Mouse (Mus musculus) lung, postnatal 0 days (tissue): ENCODE data around the gene Memo1. TPM values are rescaled to one million over a fixed set of nuclear protein-coding genes. Genes with fewer than 3 reads are reported as not detected.
A peak's percentile ranks its signal among the peaks of the same experiment; 100 is the strongest.

ENCODE experiments used
- ATAC-seq: fragments of 200-750 bp; cut with Nextera tagmentation; 2 replicates; pipeline ENCODE4 v1.8.0; 2017; ENCODE audit warnings: moderate library complexity
- DNase-seq: peaks from one replicate; pipeline ENCODE4 v3.0.0-alpha.2; 2016; ENCODE audit warnings: low spot score
- H3K27ac ChIP-seq: fragments of 300-500 bp; sonication (generic); 2 replicates; pipeline ENCODE4 v1.5.1; 2014; ENCODE audit warnings: antibody characterized with exemption, mild to moderate bottlenecking, low read length, mixed read lengths
- H3K27me3 ChIP-seq: fragments of 300-500 bp; sonication (generic); replicated peaks from 2 replicates; pipeline ENCODE4 v1.6.1; 2014; ENCODE audit warnings: low read length, mixed read lengths; ENCODE audit not compliant: insufficient read depth
- H3K36me3 ChIP-seq: fragments of 300-500 bp; sonication (generic); 2 replicates; pipeline ENCODE4 v1.6.1; 2014; ENCODE audit warnings: low read length, mixed read lengths; ENCODE audit not compliant: insufficient read depth
- H3K4me1 ChIP-seq: fragments of 300-500 bp; sonication (generic); 2 replicates; pipeline ENCODE4 v1.6.1; 2014; ENCODE audit warnings: antibody characterized with exemption, low read depth, low read length, mixed read lengths; ENCODE audit not compliant: insufficient read depth
- H3K4me2 ChIP-seq: fragments of 300-500 bp; sonication (generic); replicated peaks from 2 replicates; pipeline ENCODE4 v1.6.1; 2014; ENCODE audit warnings: low read depth, mild to moderate bottlenecking, low read length, moderate library complexity, mixed read lengths
- H3K4me3 ChIP-seq: fragments of 300-500 bp; sonication (generic); 2 replicates; pipeline ENCODE4 v1.5.1; 2014; ENCODE audit warnings: low read depth, low read length
- H3K9ac ChIP-seq: fragments of 300-500 bp; sonication (generic); replicated peaks from 2 replicates; pipeline ENCODE4 v1.6.1; 2014; ENCODE audit warnings: low read depth, mild to moderate bottlenecking
- H3K9me3 ChIP-seq: fragments of 300-500 bp; sonication (generic); 2 replicates; pipeline ENCODE4 v1.6.1; 2016; ENCODE audit warnings: low read length, mixed read lengths
- CTCF ChIP-seq: IDR thresholded peaks from 2 replicates; pipeline ENCODE4 v1.5.1; 2016; ENCODE audit warnings: antibody characterized with exemption, mild to moderate bottlenecking
- EP300 ChIP-seq: IDR thresholded peaks from 2 replicates; pipeline ENCODE4 v1.6.1; 2016; ENCODE audit warnings: antibody characterized with exemption, mild to moderate bottlenecking, control low read depth
- WGBS: fragments of 180-500 bp; shearing (Covaris S2); extraction: QIAGEN DNeasy Blood & Tissue Kit; methylation state at CpG from one replicate; pipeline ENCODE4 v1.1.7; 2014; 5-methylcytosine and 5-hydroxymethylcytosine counted together
- polyA plus RNA-seq: library from polyadenylated mRNA; unstranded; fragments of >200 nt; fragmentation: Nextera tagmentation; extraction: Ambion mirVana; gene quantifications from 2 replicates; pipeline ENCODE4 v1.2.1, GENCODE M21; 2015

Gene Memo1
- polyA plus RNA-seq, 1 experiment from 2014 or later, result 54.2 TPM

DNA sequence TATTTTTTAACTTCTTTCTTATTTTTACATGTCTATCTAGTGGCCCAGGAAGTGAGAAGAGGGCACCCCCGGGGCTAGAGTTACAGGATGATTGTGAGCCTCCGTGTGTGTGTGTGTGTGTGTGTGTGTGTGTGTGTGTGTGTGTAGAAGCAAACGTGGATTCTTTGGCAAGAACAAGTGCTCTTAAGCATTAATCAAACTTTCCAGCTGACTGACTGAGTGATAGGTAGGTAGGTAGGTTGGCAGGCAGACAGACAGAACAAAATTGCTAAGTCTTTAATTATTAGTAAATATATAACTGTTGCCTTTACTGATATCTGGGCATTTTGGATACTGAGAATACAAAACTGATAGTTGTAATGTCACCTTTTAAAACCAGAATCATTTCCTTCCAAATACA lies 20.9 kb downstream of the Memo1 start:
- DNase-seq (no peak), ATAC-seq (no peak)
- H3K36me3 ChIP-seq, result no peaks in the 10 kb centered on the region
- H3K9me3 ChIP-seq, result no peaks in the 10 kb centered on the region
- no peak overlapping the region for H3K27ac ChIP-seq
- H3K4me2 ChIP-seq, result no peak overlapping the region
- no peaks in the 10 kb centered on the region for H3K4me1 ChIP-seq
- H3K9ac ChIP-seq, result no peak overlapping the region
- H3K4me3 ChIP-seq, result no peak overlapping the region
- 41% methylated on average over 3 of the region's 3 CpGs for WGBS
- no peaks in the 10 kb centered on the region for H3K27me3 ChIP-seq
- TF ChIP-seq CTCF (no peak), EP300 (no peak)

DNA sequence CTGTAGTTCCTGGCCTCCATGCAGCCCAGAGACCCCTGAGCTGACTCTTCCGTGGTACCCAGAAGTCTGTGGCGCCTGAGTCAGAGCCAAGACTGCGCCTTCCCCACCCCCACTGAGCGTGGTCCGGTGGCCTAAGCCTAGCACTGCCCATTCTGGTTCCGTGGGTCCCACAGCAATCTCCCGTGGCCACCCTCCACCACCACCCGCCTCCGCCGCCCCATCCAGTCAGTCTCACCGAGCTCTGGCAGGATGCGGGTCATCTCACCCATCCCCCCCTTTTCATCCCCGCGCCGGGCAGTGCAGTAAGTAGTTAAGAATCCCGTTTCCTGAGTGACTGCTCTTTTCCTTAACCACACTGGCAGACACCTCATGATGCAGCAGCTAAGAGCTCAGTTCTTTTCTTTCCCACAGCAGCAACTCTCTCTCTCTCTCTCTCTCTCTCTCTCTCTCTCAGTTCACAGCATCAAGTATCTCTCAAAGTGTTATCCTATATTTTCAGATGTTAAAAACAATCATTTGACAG lies 22.6 kb downstream of the Memo1 start:
- H3K4me2 ChIP-seq, result no peak overlapping the region

DNA sequence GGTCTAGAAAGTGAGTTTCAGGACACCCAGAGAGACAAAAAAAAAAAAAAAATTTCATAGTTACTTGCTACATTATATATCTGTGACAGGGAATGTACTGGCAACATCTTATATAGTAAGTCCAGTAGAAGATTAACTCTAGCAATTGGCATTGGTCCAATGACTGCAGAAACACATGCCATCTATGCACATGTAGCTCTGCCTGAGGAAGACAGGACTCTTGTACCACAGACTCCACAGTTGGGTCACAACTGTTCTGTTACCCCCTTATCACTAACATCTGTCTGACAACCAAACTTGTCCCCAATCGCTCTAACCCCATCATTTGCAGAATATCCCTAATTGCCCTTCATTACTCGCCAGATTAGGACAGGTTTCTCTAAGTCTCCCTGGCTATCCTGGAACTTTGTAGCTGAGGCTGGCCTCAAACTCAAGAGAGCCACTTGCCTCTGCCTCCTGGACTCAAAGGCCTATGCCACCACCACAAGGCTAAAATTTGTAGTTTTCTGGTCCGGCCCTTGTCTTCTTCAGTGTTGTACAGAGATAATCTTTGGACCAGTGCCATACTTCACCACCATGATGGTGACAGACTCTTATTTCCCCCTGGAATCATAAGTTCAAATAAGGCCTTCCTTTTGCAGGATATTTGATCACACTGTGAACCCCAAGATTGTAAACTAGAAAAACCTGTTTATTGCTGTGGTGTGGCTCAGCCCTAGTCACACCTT lies 23.6 kb downstream of the Memo1 start:
- DNase-seq, result no peak
- Histone ChIP-seq H3K9me3 (no peaks in the 10 kb centered on the region), H3K4me1 (no peaks in the 10 kb centered on the region), H3K4me2 (no peak overlapping the region), H3K27me3 (no peaks in the 10 kb centered on the region), H3K27ac (no peak overlapping the region), H3K36me3 (no peaks in the 10 kb centered on the region), H3K4me3 (no peak overlapping the region), H3K9ac (no peak overlapping the region)
- TF ChIP-seq EP300, result no peak
- ATAC-seq, result no peak
- 86% methylated on average over 3 of the region's 3 CpGs for WGBS

More for the DNA sequence above, 22.6 kb downstream of the Memo1 start:
- ATAC-seq, result 0 out of 2 replicates have a peak, but pooled peaks have one; percentile 23
- no peak for DNase-seq
- WGBS, result 75% methylated on average over 16 of the region's 16 CpGs
- Histone ChIP-seq H3K9me3 (no peaks in the 10 kb centered on the region), H3K9ac (no peak overlapping the region), H3K4me1 (no peaks in the 10 kb centered on the region), H3K4me3 (no peak overlapping the region), H3K36me3 (no peaks in the 10 kb centered on the region), H3K27me3 (no peaks in the 10 kb centered on the region), H3K27ac (no peak overlapping the region)
- no peak for TF ChIP-seq CTCF
- TF ChIP-seq EP300, result no peak

DNA sequence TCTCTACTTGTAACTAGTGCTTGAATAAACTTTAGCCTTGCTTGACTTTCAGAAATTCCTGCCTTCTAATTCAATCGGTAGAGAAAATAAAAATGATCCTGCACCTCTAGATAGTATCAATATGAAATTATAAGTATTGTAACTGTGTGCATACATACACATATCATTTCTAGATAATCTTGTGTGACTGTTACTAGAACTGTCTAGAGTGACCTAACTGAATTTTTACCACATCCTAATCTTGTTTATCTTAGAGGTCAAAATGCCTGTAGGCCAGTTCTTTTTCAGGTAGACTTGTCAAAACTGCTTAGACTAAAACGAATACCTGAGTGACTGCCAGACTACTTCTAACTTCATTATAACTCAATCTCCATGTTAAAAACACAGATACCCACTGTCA lies 25.1 kb downstream of the Memo1 start:
- Histone ChIP-seq H3K4me1 (peaks cover under 1% of the 10 kb centered on the region; the same call in 1 of the 2 replicates), H3K27ac (no peak overlapping the region), H3K9ac (no peak overlapping the region), H3K9me3 (no peaks in the 10 kb centered on the region), H3K4me3 (no peak overlapping the region), H3K27me3 (no peaks in the 10 kb centered on the region), H3K4me2 (no peak overlapping the region), H3K36me3 (no peaks in the 10 kb centered on the region)
- TF ChIP-seq EP300 (no peak), CTCF (no peak)
- no peak for ATAC-seq
- DNase-seq, result no peak
- 59% methylated on average over 2 of the region's 2 CpGs for whole genome bisulfite sequencing

DNA sequence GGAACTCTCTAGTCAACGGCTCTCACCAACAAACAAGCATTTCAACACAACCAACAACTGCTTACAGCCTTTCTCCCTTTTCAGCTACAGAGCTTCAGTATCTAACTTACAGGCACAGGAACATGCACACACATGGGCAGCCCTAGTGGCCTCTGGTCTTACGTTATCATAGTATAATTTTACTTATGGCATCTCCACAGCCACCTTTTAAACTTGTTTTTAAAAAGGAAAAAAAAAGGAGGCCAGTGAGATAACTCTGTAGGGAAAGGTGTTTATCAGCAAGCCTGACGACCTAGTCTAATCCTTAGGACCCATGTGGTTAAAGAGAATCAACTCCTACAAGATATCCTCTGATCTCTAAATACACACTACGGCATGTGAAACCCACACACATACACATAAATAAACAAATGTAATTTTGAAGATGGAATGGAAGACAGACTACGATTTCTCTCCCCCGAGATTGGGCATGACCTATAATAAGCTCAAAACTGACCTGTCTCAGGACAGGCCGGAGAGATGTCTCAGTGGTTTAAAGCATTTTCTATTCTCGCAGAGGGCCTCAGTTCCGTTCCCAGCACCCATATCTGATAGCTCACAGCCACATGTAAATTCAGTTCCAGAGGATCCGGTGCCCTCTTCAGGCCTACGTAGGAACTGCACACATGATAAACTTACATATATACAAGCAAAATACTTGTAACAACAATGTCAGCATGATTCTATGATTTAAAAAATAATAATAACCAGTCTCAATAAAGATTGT lies 27.7 kb downstream of the Memo1 start:
- Histone ChIP-seq H3K9me3 (no peaks in the 10 kb centered on the region), H3K4me2 (no peak overlapping the region), H3K4me3 (no peak overlapping the region), H3K27ac (no peak overlapping the region), H3K9ac (no peak overlapping the region), H3K4me1 (peaks cover 10% of the 10 kb centered on the region; the same call in 1 of the 2 replicates), H3K27me3 (no peaks in the 10 kb centered on the region), H3K36me3 (no peaks in the 10 kb centered on the region)
- 86% methylated on average over 11 of the region's 11 CpGs for WGBS
- ATAC-seq (no peak), DNase-seq (no peak)
- TF ChIP-seq EP300 (no peak), CTCF (peak; percentile 39)

DNA sequence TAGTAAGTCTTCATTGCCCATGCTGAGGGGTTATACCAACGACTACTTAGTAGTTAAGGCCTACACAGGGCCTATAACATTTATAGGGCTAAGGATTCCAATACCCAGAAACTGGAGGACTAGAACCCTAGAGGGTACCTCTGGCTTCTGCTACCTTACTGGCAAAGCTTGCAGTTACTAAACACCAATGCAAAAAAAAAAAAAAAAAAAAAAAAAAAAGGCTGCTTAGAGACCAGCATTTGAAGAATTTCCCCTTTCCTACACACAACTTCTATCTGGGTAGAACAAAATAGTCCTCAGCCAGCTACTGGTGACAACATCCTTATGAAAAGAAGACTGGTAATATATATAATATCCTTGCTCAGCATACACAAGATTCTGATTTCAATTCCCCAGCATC lies 29.7 kb downstream of the Memo1 start:
- Histone ChIP-seq H3K9ac (no peak overlapping the region), H3K27ac (0 out of 2 replicates have a peak overlapping the region, but pooled peaks have one; percentile 47), H3K36me3 (no peaks in the 10 kb centered on the region), H3K9me3 (no peaks in the 10 kb centered on the region), H3K4me2 (no peak overlapping the region), H3K27me3 (no peaks in the 10 kb centered on the region), H3K4me3 (no peak overlapping the region), H3K4me1 (peaks cover 10% of the 10 kb centered on the region; the same call in 1 of the 2 replicates)
- ATAC-seq, result no peak
- 69% methylated on average over 1 of the region's 1 CpGs for WGBS
- no peak for DNase-seq
- no peak for TF ChIP-seq CTCF
- TF ChIP-seq EP300, result no peak
